Mouse (Mus musculus): ENCODE measurements around the gene Mettl22.

DNA sequence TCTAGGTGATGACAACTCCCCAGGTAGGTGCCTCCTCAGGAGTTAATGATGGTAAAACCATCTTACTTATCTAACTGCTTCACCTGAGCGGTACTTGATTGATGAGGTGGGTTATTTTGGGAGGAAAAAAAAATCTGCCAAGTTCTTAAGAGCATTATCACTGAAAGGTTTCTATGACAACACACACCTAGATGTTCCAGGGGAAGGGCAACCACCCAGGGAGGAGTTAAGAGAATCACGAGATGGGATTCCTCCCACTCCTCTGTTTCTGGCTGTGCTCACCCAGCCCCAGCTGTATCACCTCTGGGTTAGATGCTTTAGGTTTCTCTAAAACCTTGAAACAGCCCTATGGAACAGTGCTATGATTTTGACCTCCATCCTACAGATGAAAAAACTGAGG lies 26.4 kb downstream of the Mettl22 start:
- TF ChIP-seq CTCF (IDR thresholded peaks at IDR 0.05; ENCODE audit: borderline replicate concordance, extremely low read depth, insufficient read depth, insufficient read length) (no peak), POLR2A (IDR thresholded peaks at IDR 0.05; ENCODE audit: borderline replicate concordance, extremely low read depth, insufficient read depth, insufficient read length, poor library complexity, severe bottlenecking) (no peak)

Data from brain, embryonic 14.5 days (tissue).